Mouse (Mus musculus): Measurements from ENCODE around the gene Uhrf1bp1l. TPM values are rescaled to one million over a fixed set of nuclear protein-coding genes. Genes with fewer than 3 reads are reported as not detected.

Uhrf1bp1l gene
- polyA plus RNA-seq (2015; fragmentation: Nextera tagmentation; extraction: Ambion mirVana) = 22.0 and 23.3 TPM in 2 replicates

DNA sequence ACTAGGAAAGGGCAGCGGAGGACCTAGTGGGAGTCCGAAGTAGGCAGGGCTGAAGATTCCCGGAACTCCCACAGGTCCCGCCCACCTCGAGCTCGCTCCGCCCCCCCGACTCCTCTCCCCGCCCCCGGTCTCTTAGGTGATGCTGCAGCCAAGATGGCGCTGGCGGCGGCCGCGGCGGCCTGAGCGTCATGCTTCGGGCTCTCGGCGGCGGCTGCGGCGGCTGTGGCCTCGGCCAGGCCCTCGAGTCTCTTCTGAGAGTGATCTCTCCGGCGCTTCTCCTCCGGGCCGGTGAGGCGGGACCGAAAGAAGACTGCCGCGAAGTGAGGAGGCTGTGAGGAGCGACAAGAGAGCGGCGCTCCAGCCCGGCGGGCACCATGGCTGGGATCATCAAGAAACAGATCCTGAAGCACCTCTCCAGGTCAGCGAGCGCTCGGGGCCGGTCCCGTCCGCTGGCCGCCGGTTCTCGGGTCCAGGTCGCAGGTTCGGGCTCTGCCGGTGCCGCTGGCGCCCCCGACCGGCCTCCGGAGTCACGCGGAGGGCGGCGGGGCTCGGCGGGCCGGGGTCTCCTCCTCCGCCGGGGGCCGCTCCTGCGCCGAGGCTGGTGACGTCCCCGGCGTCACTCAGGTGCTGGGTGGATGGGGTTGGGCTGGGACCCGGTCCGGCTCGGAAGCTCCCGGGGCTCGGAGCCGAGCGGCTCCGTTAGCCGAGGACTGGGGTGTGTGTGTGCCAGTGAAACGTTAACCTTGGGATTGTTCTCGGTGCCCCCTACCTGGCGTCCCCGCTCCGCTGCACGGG, at the start of gene Uhrf1bp1l:
Uhrf1bp1l (plus strand) TSS at position 121 of the 795 bp plus-strand sequence.

GRCm38 (mm10) chr10:89732001-89732794, 12.6 kb upstream of the Uhrf1bp1l start, which contains the start of gene Actr6:
Gene Actr6, minus strand, starts transcription at chr10:89732295.

Other genes with a start within 250 kb of the Uhrf1bp1l start
- 0.92 and 1.6 TPM in 2 replicates for gene Nr1h4, start 211.4 kb upstream of the Uhrf1bp1l start, polyA plus RNA-seq (2015; fragmentation: Nextera tagmentation; extraction: Ambion mirVana)
- not detected in 2 replicates for gene Slc17a8, start 123.7 kb upstream of the Uhrf1bp1l start, polyA plus RNA-seq (2015; fragmentation: Nextera tagmentation; extraction: Ambion mirVana)
- 4.7 TPM in 2 replicates for gene Scyl2, start 58.7 kb upstream of the Uhrf1bp1l start, polyA plus RNA-seq (2015; fragmentation: Nextera tagmentation; extraction: Ambion mirVana)
- 16.8 and 18.7 TPM in 2 replicates for gene Actr6, start 12.7 kb upstream of the Uhrf1bp1l start, polyA plus RNA-seq (2015; fragmentation: Nextera tagmentation; extraction: Ambion mirVana)
- gene Anks1b, start 128.5 kb downstream of the Uhrf1bp1l start, polyA plus RNA-seq (2015; fragmentation: Nextera tagmentation; extraction: Ambion mirVana) = 0.08 and 0.18 TPM in 2 replicates

All from urinary bladder, postnatal 0 days (tissue).